ENCODE assay signal across 14 mouse cellular contexts in the genomic region with DNA sequence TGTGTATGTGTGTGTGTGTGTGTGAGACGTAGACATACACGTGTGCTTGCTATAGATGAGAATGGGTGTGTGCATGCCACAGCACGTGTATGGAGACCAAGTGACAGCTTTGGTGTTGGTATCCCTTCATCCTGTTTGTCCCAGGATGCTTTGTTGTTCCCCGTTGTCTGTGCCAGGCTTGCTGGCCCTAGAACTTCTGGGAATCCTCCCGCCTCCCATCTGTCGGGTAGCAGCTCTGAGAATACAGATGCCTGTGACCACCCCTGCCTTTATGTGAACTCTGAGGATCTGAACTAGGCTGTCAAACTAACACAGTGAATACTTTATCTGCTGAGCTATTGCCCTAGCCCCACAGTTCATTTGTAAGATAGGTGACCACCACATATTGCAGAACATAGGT.
"Had no signal": no experiment of that assay in that cellular context is flagged by ENCODE, and none has a peak within 500 bp of the region (broad histone marks: within the 10 kb centered on the region; RNA-seq: fewer than 3 reads in every experiment).

No protein-coding gene starts in this region.

- H3K27me3 ChIP-seq: limb, embryonic 15.5 days; liver, embryonic 12.5 days had no signal

- H3K4me2 ChIP-seq: limb, embryonic 15.5 days; liver, embryonic 12.5 days; lung, embryonic 14.5 days had no signal

- H3K4me1 ChIP-seq: liver, embryonic 12.5 days had no signal

- H3K27ac ChIP-seq: kidney, postnatal 0 days; limb, embryonic 15.5 days; liver, embryonic 12.5 days; midbrain, embryonic 10.5 days had no signal

- H3K4me3 ChIP-seq: limb, embryonic 15.5 days; liver, embryonic 12.5 days; midbrain, embryonic 10.5 days; myocyte had no signal

- ATAC-seq: liver, embryonic 12.5 days had no signal

- H3K36me3 ChIP-seq: limb, embryonic 15.5 days; liver, embryonic 12.5 days; midbrain, embryonic 10.5 days had no signal

- H3K9me3 ChIP-seq: limb, embryonic 15.5 days; liver, embryonic 12.5 days; midbrain, embryonic 10.5 days had no signal

- H3K9ac ChIP-seq: limb, embryonic 15.5 days; liver, embryonic 12.5 days; lung, embryonic 14.5 days had no signal

- DNase-seq: kidney, adult 9 months; kidney, postnatal 36 days; lung, embryonic 14.5 days; lung, postnatal 10 days; lung, postnatal 4 days; midbrain, embryonic 14.5 days; right cerebral cortex, adult 18-20 months; right cerebral cortex, postnatal 25 days; thymus, postnatal 36 days had no signal
